Mouse (Mus musculus) hindbrain, embryonic 16.5 days (tissue): Measurements from ENCODE around the gene Adgrl3. TPM values are rescaled to one million over a fixed set of nuclear protein-coding genes. Genes with fewer than 3 reads are reported as not detected.
A peak's percentile ranks its signal among the peaks of the same experiment; 100 is the strongest.

Experiments used
- ATAC-seq: fragments of 200-750 bp; cut with Nextera tagmentation; 2 replicates; pipeline ENCODE4 v1.8.0; 2017; ENCODE audit warnings: moderate TSS enrichment, moderate library complexity
- H3K27ac ChIP-seq: fragments of 300-500 bp; sonication (generic); 2 replicates; pipeline ENCODE4 v1.5.1; 2014; ENCODE audit warnings: low read depth, mild to moderate bottlenecking, control low read depth, low read length, moderate library complexity
- H3K27me3 ChIP-seq: fragments of 300-500 bp; sonication (generic); replicated peaks from 2 replicates; pipeline ENCODE4 v1.6.1; 2014; ENCODE audit warnings: low read length; ENCODE audit not compliant: control insufficient read depth, insufficient read depth
- H3K36me3 ChIP-seq: fragments of 300-500 bp; sonication (generic); 2 replicates; pipeline ENCODE4 v1.6.1; 2014; ENCODE audit warnings: mild to moderate bottlenecking, low read length, moderate library complexity, mixed read lengths; ENCODE audit not compliant: control insufficient read depth, insufficient read depth
- H3K4me1 ChIP-seq: fragments of 300-500 bp; sonication (generic); 2 replicates; pipeline ENCODE4 v1.6.1; 2014; ENCODE audit warnings: low read depth, low read length; ENCODE audit not compliant: control insufficient read depth, insufficient read depth
- H3K4me2 ChIP-seq: fragments of 300-500 bp; sonication (generic); 2 replicates; pipeline ENCODE4 v1.6.1; 2014; ENCODE audit warnings: mild to moderate bottlenecking, low read length, control low read depth, moderate library complexity
- H3K4me3 ChIP-seq: fragments of 300-500 bp; sonication (generic); 2 replicates; pipeline ENCODE4 v1.5.1; 2014; ENCODE audit warnings: mild to moderate bottlenecking, low read length, control low read depth, moderate library complexity
- H3K9ac ChIP-seq: fragments of 300-500 bp; sonication (generic); 2 replicates; pipeline ENCODE4 v1.6.1; 2014; ENCODE audit warnings: low read depth, mild to moderate bottlenecking, control low read depth, low read length, moderate library complexity
- H3K9me3 ChIP-seq: fragments of 300-500 bp; sonication (generic); 2 replicates; pipeline ENCODE4 v1.6.1; 2014; ENCODE audit warnings: mild to moderate bottlenecking, low read length, moderate library complexity; ENCODE audit not compliant: control insufficient read depth
- WGBS: fragments of 180-500 bp; shearing (Covaris S2); extraction: QIAGEN DNeasy Blood & Tissue Kit; methylation state at CpG from one replicate; pipeline ENCODE4 v1.1.7; 2014; 5-methylcytosine and 5-hydroxymethylcytosine counted together
- polyA plus RNA-seq: library from polyadenylated mRNA; unstranded; fragments of >200 nt; fragmentation: Nextera tagmentation; extraction: Ambion mirVana; gene quantifications from 2 replicates; pipeline ENCODE4 v1.2.1, GENCODE M21; 2015

Adgrl3 gene
- polyA plus RNA-seq, 1 experiment from 2014 or later, result 67.2 TPM

DNA sequence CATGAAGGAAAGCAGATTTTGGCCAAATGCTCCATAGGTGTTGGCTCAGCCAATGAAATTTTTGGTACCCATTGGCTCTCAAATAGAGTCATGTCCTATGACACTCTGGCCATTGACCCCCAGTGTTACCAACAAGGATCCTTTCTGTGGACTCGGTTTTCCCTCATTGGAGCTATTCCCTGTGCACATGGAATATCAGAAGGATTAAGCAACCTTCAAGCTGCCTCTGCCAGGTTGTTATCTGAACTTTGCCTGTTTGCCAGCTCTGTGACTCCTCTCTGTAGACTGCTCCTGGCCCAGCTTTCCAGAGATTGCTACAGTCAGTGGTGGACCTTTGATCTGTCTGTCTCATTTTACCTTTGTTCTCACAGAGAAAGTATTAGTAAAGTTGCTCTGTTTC lies 548.8 kb downstream of the Adgrl3 start:
- WGBS, result 91% methylated on average over 1 of the region's 1 CpGs
- Histone ChIP-seq H3K27me3 (no peaks in the 10 kb centered on the region), H3K4me2 (no peak overlapping the region), H3K9ac (no peak overlapping the region), H3K9me3 (no peaks in the 10 kb centered on the region), H3K36me3 (no peaks in the 10 kb centered on the region), H3K4me1 (no peaks in the 10 kb centered on the region), H3K27ac (no peak overlapping the region), H3K4me3 (no peak overlapping the region)
- no peak for ATAC-seq

DNA sequence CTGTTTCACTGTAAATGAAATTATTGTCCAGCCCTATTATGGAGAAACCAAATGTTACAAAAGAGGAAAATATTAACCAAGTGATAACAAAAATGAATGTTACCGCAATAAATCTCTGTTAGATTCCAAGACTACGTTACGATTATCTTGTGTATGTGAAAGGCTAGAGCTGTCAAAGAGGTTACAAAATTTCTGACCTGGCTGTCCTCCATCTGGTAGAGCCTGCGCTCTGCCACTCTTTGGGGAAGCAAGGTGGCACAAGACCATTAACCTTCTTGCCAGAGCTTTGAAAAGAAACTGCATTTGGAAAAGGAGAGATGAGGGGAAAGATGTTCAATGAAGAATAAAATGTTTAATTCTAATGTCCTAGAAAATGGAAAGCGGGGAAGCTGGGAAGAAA lies 562.9 kb downstream of the Adgrl3 start:
- no peak overlapping the region for H3K27ac ChIP-seq

GRCm38 (mm10) chr5:81583425-81583824 lies 563.5 kb downstream of the Adgrl3 start:
- peak; percentile 31; the same call in 1 of the 2 replicates for ATAC-seq
- no peak overlapping the region for H3K4me2 ChIP-seq
- no peak overlapping the region for H3K4me3 ChIP-seq
- no peaks in the 10 kb centered on the region for H3K36me3 ChIP-seq
- WGBS, result 21% methylated on average over 3 of the region's 3 CpGs
- H3K27me3 ChIP-seq, result no peaks in the 10 kb centered on the region
- H3K27ac ChIP-seq, result no peak overlapping the region
- H3K9me3 ChIP-seq, result no peaks in the 10 kb centered on the region
- H3K4me1 ChIP-seq, result no peaks in the 10 kb centered on the region
- H3K9ac ChIP-seq, result no peak overlapping the region

More for the DNA sequence above, 562.9 kb downstream of the Adgrl3 start:
- H3K4me3 ChIP-seq, result no peak overlapping the region
- H3K9me3 ChIP-seq, result no peaks in the 10 kb centered on the region
- no peaks in the 10 kb centered on the region for H3K27me3 ChIP-seq
- ATAC-seq, result no peak
- H3K9ac ChIP-seq, result no peak overlapping the region
- WGBS, result 66% methylated on average over 5 of the region's 5 CpGs
- H3K36me3 ChIP-seq, result no peaks in the 10 kb centered on the region
- no peak overlapping the region for H3K4me2 ChIP-seq
- no peaks in the 10 kb centered on the region for H3K4me1 ChIP-seq

GRCm38 (mm10) chr5:81584945-81585344 lies 565.0 kb downstream of the Adgrl3 start:
- H3K9ac ChIP-seq, result no peak overlapping the region
- H3K4me1 ChIP-seq, result no peaks in the 10 kb centered on the region
- H3K27me3 ChIP-seq, result no peaks in the 10 kb centered on the region
- no peak for ATAC-seq
- no peak overlapping the region for H3K27ac ChIP-seq
- H3K36me3 ChIP-seq, result no peaks in the 10 kb centered on the region
- no peaks in the 10 kb centered on the region for H3K9me3 ChIP-seq
- 81% methylated on average over 3 of the region's 3 CpGs for WGBS
- no peak overlapping the region for H3K4me2 ChIP-seq
- H3K4me3 ChIP-seq, result no peak overlapping the region

GRCm38 (mm10) chr5:81590005-81590694 lies 570.2 kb downstream of the Adgrl3 start:
- no peak for ATAC-seq
- WGBS, result 85% methylated on average over 14 of the region's 14 CpGs
- no peak overlapping the region for H3K4me3 ChIP-seq

DNA sequence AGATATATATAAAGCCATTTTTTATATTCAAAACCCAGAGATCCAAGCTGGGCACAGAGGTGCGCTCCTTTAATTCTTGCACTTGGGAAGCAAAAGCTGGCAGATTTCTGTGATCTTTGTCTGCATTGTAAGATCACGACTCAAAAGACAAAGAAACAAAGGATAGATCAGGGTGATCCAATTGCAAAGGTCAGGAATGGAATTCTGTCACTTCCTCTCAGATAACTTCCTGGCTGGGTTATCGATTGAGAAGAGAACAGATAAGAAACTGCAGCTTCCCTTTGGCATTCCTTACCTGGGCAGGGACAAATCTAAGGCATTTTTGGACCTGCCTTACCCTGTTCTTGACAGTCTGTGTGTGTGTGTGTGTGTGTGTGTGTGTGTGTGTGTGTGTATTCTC lies 571.5 kb downstream of the Adgrl3 start:
- Histone ChIP-seq H3K4me2 (no peak overlapping the region), H3K9me3 (no peaks in the 10 kb centered on the region), H3K4me3 (no peak overlapping the region), H3K36me3 (no peaks in the 10 kb centered on the region), H3K27me3 (no peaks in the 10 kb centered on the region), H3K27ac (no peak overlapping the region), H3K9ac (no peak overlapping the region), H3K4me1 (no peaks in the 10 kb centered on the region)
- no peak for ATAC-seq
- WGBS, result 41% methylated on average over 3 of the region's 3 CpGs

More at GRCm38 (mm10) chr5:81590005-81590694, 570.2 kb downstream of the Adgrl3 start:
- H3K36me3 ChIP-seq, result no peaks in the 10 kb centered on the region
- no peak overlapping the region for H3K27ac ChIP-seq
- no peaks in the 10 kb centered on the region for H3K27me3 ChIP-seq
- no peaks in the 10 kb centered on the region for H3K9me3 ChIP-seq
- H3K9ac ChIP-seq, result no peak overlapping the region
- H3K4me2 ChIP-seq, result no peak overlapping the region
- no peaks in the 10 kb centered on the region for H3K4me1 ChIP-seq

DNA sequence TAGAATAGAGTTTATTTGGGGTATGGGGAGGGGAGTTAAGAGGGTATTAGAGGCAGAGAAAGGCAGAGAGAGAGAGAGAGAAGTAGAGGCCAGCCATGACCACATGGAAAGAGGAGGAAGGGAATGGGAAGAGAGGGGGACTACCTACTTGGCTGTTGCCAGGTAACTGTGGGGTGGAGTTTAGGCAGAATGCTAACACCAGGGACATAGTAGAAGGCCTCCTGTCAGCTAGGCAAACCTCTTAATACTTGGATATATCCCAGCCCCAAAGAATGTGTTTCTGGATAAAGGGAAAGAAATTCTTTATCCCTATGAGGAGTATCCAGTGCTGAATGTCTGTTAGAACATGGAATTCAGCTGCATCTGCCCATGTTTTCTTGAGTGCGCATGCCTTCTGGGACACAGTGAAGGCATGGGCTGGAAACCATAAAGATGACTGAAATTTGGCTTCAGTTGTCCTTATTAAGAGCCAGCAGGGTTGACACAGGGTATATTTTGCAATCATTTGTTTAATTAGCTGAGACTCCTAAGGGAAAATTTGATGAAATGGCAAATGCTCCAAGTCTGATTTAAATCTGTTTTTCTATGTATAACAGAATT lies 573.6 kb downstream of the Adgrl3 start:
- Histone ChIP-seq H3K27ac (no peak overlapping the region), H3K27me3 (no peaks in the 10 kb centered on the region), H3K4me2 (no peak overlapping the region), H3K9ac (no peak overlapping the region), H3K4me1 (no peaks in the 10 kb centered on the region), H3K9me3 (no peaks in the 10 kb centered on the region), H3K36me3 (no peaks in the 10 kb centered on the region), H3K4me3 (no peak overlapping the region)
- no peak for ATAC-seq
- WGBS, result 67% methylated on average over 1 of the region's 1 CpGs

DNA sequence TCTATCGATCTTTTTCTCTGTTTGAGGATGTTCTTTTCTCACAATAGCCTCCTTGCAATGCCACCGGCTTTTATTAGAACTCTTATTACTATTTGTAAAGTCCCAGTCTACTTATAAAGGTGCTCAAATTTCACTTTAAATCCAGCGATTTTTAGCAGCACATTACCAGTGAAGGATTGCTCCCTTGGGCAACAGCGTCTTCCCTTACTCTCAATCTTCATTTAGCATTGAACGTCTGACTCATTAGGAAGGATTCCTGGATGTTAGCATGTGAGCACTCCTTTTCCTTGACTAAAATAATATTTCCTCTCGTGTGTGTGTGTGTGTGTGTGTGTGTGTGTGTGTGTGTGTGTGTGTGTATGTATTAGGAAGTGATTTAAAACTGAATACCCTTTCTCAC lies 578.1 kb downstream of the Adgrl3 start:
- Histone ChIP-seq H3K27ac (no peak overlapping the region), H3K4me3 (no peak overlapping the region), H3K36me3 (no peaks in the 10 kb centered on the region), H3K9me3 (no peaks in the 10 kb centered on the region), H3K4me2 (no peak overlapping the region), H3K27me3 (no peaks in the 10 kb centered on the region), H3K4me1 (no peaks in the 10 kb centered on the region), H3K9ac (no peak overlapping the region)
- no peak for ATAC-seq
- 56% methylated on average over 6 of the region's 6 CpGs for WGBS

DNA sequence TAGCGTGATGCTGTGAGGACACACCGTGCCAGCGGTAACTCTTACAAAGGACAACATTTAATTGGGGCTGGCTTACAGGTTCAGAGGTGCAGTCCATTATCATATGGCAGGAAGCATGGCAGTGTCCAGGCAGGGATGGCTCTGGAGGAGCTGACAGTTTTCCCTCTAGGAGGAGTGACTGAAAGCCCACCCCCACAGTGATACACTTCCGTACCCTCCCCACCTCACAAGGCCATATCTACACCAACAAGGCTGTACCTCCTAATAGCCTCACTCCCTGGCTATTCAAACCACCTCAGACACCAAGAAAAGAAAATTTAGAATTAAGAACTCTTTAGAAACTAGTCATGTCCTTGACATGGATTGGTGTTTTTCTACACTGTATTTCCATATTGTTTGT lies 583.0 kb downstream of the Adgrl3 start:
- Histone ChIP-seq H3K9ac (no peak overlapping the region), H3K4me1 (no peaks in the 10 kb centered on the region), H3K9me3 (no peaks in the 10 kb centered on the region), H3K27me3 (no peaks in the 10 kb centered on the region), H3K36me3 (no peaks in the 10 kb centered on the region), H3K4me3 (no peak overlapping the region), H3K4me2 (no peak overlapping the region), H3K27ac (no peak overlapping the region)
- ATAC-seq, result no peak
- WGBS, result 85% methylated on average over 4 of the region's 4 CpGs
